Mouse (Mus musculus): Measurements from ENCODE around the gene Nalcn. TPM values are rescaled to one million over a fixed set of nuclear protein-coding genes. Genes with fewer than 3 reads are reported as not detected.

Nalcn gene
- 0.25 TPM in 1 of 2 replicates, not detected in the other for polyA plus RNA-seq (2012; rRNA removed; ENCODE audit: low replicate concordance)

DNA sequence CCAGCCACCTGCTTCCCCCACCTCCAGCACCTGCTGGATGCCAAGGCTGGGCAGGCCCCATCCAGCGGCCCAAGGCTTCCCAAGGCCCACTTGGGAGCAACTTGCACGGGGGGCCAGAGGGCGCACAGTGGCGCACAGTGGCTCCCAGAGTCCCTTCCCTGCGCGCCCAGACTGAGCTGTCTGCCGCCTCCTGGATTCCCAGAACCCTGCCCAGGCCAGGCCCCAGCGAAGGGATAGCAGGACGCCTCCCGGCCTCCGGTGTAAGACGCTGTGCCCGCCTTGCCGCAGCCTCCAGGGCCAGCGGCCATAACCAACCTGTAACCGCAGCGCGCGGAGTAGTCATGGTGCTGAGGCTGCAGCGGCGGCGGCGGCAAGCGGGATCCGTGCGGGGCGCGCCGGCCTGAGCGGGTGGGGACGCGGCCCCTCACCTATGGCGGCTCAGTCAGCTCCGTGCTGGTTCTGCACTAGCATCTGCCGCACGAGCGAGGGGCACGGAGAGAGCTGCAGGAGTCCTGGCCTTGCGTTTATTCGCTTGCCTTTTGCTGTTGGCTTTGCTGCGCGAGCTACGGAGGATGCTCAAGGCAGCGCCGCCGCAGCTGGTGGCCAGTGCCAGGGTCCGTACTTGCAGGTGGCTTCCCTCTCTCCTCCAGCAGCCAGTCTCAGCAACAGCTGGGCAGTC is at the start of gene Nalcn:
Gene Nalcn, minus strand, starts transcription at position 644 of the 679 bp plus-strand sequence.

DNA sequence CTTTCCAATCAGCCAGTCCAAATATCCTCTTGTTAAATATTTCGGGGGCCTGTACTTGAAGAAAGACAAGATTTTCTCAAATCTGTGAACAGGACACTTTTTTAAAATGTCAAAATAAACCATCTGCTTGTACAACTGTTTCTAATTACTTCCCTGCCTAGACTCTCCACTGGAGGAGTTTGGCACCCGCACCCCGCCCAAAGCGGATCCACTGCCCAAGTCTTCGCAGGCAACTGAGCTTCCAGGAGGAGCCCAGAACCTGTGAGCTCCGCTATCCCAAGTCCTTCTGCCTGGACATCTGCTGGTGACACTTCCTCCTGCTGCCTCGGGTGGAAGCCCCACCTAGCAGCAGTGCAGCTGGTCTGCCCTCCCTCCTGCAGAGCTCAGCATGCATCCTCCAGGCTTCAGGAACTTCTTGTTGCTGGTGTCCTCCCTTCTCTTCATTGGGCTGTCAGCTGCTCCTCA is 33.0 kb upstream of the Nalcn start, which contains the start of gene Itgbl1:
Gene Itgbl1, plus strand, starts transcription at position 51 of the 465 bp plus-strand sequence.

Other genes with a start within 250 kb of the Nalcn start
- gene Itgbl1, start 32.8 kb upstream of the Nalcn start, polyA plus RNA-seq (2012; rRNA removed; ENCODE audit: low replicate concordance) = 0.11 and 0.35 TPM in 2 replicates